Mouse (Mus musculus) hindbrain, postnatal 0 days (tissue): ENCODE data around the gene Znrf1. TPM values are rescaled to one million over a fixed set of nuclear protein-coding genes. Genes with fewer than 3 reads are reported as not detected.

Experiments used
- ATAC-seq: fragments of 200-750 bp; cut with Nextera tagmentation; 2 replicates; pipeline ENCODE4 v1.8.0; 2017; ENCODE audit warnings: mild to moderate bottlenecking, moderate TSS enrichment, moderate library complexity
- DNase-seq: peaks from one replicate; pipeline ENCODE4 v3.0.0-alpha.2; 2015; ENCODE audit warnings: low spot score
- H3K27ac ChIP-seq: fragments of 300-500 bp; sonication (generic); 2 replicates; pipeline ENCODE4 v1.5.1; 2014; ENCODE audit warnings: mild to moderate bottlenecking
- H3K27me3 ChIP-seq: fragments of 300-500 bp; sonication (generic); 2 replicates; pipeline ENCODE4 v1.6.1; 2014; ENCODE audit warnings: low read length, mixed read lengths; ENCODE audit not compliant: insufficient read depth
- H3K36me3 ChIP-seq: fragments of 300-500 bp; sonication (generic); 2 replicates; pipeline ENCODE4 v1.6.1; 2014; ENCODE audit warnings: low read length, mixed read lengths; ENCODE audit not compliant: insufficient read depth
- H3K4me1 ChIP-seq: fragments of 300-500 bp; sonication (generic); 2 replicates; pipeline ENCODE4 v1.6.1; 2014; ENCODE audit warnings: antibody characterized with exemption, low read length, mixed read lengths; ENCODE audit not compliant: insufficient read depth
- H3K4me2 ChIP-seq: fragments of 300-500 bp; sonication (generic); 2 replicates; pipeline ENCODE4 v1.6.1; 2014; ENCODE audit warnings: low read depth, mild to moderate bottlenecking, low read length, moderate library complexity, mixed read lengths
- H3K4me3 ChIP-seq: fragments of 300-500 bp; sonication (generic); 2 replicates; pipeline ENCODE4 v1.5.1; 2014; ENCODE audit warnings: low read length
- H3K9ac ChIP-seq: fragments of 300-500 bp; sonication (generic); replicated peaks from 2 replicates; pipeline ENCODE4 v1.6.1; 2014; ENCODE audit warnings: mild to moderate bottlenecking, low read length, moderate library complexity, mixed read lengths
- H3K9me3 ChIP-seq: fragments of 300-500 bp; sonication (generic); 2 replicates; pipeline ENCODE4 v1.6.1; 2016; ENCODE audit warnings: low read length, mixed read lengths
- CTCF ChIP-seq: IDR thresholded peaks from 2 replicates; pipeline ENCODE4 v1.5.1; 2016; ENCODE audit warnings: antibody characterized with exemption, control low read depth, low read depth
- WGBS: fragments of 180-500 bp; shearing (Covaris S2); extraction: QIAGEN DNeasy Blood & Tissue Kit; methylation state at CpG from one replicate; pipeline ENCODE4 v1.1.7; 2014; 5-methylcytosine and 5-hydroxymethylcytosine counted together
- polyA plus RNA-seq: library from polyadenylated mRNA; unstranded; fragments of >200 nt; fragmentation: Nextera tagmentation; extraction: Ambion mirVana; gene quantifications from 2 replicates; pipeline ENCODE4 v1.2.1, GENCODE M21; 2015
- total RNA-seq: library from RNA; depleted of rRNA; stranded (reverse); fragments of >200 nt; gene quantifications from 2 replicates; pipeline ENCODE4 v1.2.3, GENCODE M21; 2014

The Znrf1 gene
- total and polyA plus RNA-seq, 2 experiments from 2014 or later: 76.1 to 194 TPM

DNA sequence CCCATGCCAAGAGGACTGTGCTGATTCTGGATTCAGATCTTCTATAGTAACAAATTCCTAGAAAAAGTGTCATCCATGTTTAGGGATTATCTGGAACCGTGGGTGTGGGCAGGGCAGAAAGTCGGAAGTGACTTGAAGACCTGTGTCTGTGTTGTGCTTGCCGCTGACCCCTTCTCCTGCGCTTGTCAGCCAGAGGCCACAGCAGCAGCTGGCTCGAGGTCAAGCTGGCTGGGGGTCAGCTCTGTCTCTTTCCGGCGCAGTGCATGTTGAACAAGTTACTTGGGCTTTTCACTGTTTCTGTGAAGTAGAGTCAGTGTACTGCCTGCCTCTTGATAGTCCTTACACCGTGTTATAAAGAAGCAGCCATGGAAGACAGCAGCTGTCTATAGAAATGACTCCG lies 71.1 kb downstream of the Znrf1 start:
- no peak for ATAC-seq
- no peak overlapping the region for H3K9ac ChIP-seq
- no peaks in the 10 kb centered on the region for H3K4me1 ChIP-seq
- H3K4me3 ChIP-seq: no peak overlapping the region
- H3K9me3 ChIP-seq: no peaks in the 10 kb centered on the region
- TF ChIP-seq CTCF: no peak
- H3K4me2 ChIP-seq: no peak overlapping the region
- H3K27me3 ChIP-seq: no peaks in the 10 kb centered on the region
- no peak overlapping the region for H3K27ac ChIP-seq
- H3K36me3 ChIP-seq: no peaks in the 10 kb centered on the region
- WGBS: 86% methylated on average over 9 of the region's 9 CpGs
- no peak for DNase-seq

DNA sequence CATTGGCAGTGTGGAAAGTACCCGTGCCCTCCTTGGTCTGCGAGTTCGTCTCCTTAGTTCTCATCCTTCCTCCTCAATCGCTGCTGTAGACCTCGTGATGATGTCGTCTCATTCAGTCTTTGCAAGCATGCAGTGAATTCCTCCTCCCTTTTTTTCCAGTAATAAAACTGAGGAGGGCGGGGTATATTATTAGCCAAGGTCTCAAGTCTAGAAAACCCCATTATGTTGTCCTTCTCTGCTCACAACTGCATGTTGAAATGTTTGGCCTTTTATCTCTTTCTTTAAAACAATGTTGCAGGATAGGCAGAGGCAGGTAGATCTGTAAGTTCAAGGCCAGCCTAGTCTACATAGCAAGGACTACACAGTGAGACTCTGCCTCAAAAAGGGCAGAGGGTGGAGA lies 71.5 kb downstream of the Znrf1 start:
- no peak for DNase-seq
- no peak for TF ChIP-seq CTCF

GRCm38 (mm10) chr8:111613181-111613580 lies 77.3 kb downstream of the Znrf1 start:
- Histone ChIP-seq H3K4me2 (no peak overlapping the region), H3K4me1 (no peaks in the 10 kb centered on the region), H3K9ac (no peak overlapping the region), H3K27me3 (no peaks in the 10 kb centered on the region), H3K36me3 (no peaks in the 10 kb centered on the region), H3K4me3 (no peak overlapping the region), H3K9me3 (no peaks in the 10 kb centered on the region), H3K27ac (no peak overlapping the region)
- WGBS: 82% methylated on average over 5 of the region's 5 CpGs
- TF ChIP-seq CTCF: no peak
- DNase-seq: no peak
- no peak for ATAC-seq

More for the DNA sequence above, 71.5 kb downstream of the Znrf1 start:
- H3K36me3 ChIP-seq: no peaks in the 10 kb centered on the region
- 93% methylated on average over 7 of the region's 7 CpGs for WGBS
- H3K9me3 ChIP-seq: no peaks in the 10 kb centered on the region
- H3K9ac ChIP-seq: no peak overlapping the region
- H3K4me3 ChIP-seq: no peak overlapping the region
- H3K27ac ChIP-seq: no peak overlapping the region
- H3K4me1 ChIP-seq: no peaks in the 10 kb centered on the region
- H3K27me3 ChIP-seq: no peaks in the 10 kb centered on the region
- no peak overlapping the region for H3K4me2 ChIP-seq
- no peak for ATAC-seq

DNA sequence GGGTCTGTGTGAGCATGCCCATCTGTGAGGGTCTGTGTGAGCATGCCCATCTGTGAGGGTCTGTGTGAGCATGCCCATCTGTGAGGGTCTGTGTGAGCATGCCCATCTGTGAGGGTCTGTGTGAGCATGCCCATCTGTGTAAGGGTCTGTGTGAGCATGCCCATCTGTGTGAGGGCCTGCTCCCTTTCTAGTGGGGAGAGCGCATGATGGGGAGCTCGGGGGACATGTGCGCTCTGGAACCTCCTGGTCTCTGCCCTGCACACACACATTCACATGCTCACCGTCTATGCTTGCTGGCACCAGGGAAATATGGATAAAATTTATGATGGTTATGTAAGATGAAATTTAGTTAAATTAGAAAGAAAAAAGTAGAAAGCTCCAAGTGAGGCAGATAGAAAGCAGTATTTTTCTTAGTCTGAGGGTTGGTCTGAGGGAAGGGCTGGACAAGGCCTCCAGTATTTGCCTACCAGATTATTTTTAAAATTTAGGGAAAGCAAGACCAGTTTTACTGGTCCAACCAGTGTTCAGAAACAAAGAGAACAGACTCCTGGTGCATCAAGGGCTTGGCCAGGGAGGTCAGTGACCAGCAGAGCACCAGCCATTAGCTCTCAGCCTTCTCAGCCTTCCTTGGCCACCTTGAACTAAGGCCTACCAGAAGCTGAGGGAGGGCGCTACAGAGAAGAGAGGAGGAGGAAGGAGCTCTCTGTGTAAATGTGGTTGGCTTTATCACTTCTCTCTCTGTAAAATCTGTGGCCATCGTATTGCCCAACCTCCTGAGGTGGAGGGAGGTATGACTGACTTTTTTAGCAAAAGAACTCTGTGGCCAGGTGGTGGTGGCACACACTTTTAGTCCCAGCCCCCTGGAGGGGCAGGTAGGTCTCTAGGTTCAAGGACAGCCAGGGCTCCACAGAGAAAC lies 79.1 kb downstream of the Znrf1 start:
- TF ChIP-seq CTCF: no peak
- Histone ChIP-seq H3K4me2 (no peak overlapping the region), H3K36me3 (no peaks in the 10 kb centered on the region), H3K4me1 (no peaks in the 10 kb centered on the region), H3K27ac (no peak overlapping the region), H3K9ac (no peak overlapping the region), H3K9me3 (no peaks in the 10 kb centered on the region), H3K4me3 (no peak overlapping the region), H3K27me3 (no peaks in the 10 kb centered on the region)
- DNase-seq (no peak), ATAC-seq (no peak)
- 80% methylated on average over 6 of the region's 6 CpGs for WGBS

- H3K4me2 ChIP-seq: no peak overlapping the region
- no peak overlapping the region for H3K4me3 ChIP-seq
- no peak for TF ChIP-seq CTCF
- no peaks in the 10 kb centered on the region for H3K36me3 ChIP-seq
- no peaks in the 10 kb centered on the region for H3K27me3 ChIP-seq
- ATAC-seq (no peak), DNase-seq (no peak)
- 48% methylated on average over 6 of the region's 6 CpGs for WGBS
- H3K27ac ChIP-seq: no peak overlapping the region
- H3K4me1 ChIP-seq: no peaks in the 10 kb centered on the region
- no peak overlapping the region for H3K9ac ChIP-seq
- H3K9me3 ChIP-seq: no peaks in the 10 kb centered on the region
Observed at GRCm38 (mm10) chr8:111617812-111618211, 81.9 kb downstream of the Znrf1 start.

GRCm38 (mm10) chr8:111618273-111618672 lies 82.4 kb downstream of the Znrf1 start:
- ATAC-seq (no peak), DNase-seq (no peak)
- no peak for TF ChIP-seq CTCF
- H3K9ac ChIP-seq: no peak overlapping the region
- H3K4me1 ChIP-seq: no peaks in the 10 kb centered on the region
- H3K27ac ChIP-seq: no peak overlapping the region
- H3K36me3 ChIP-seq: no peaks in the 10 kb centered on the region
- no peak overlapping the region for H3K4me3 ChIP-seq
- WGBS: 93% methylated on average over 4 of the region's 4 CpGs
- no peak overlapping the region for H3K4me2 ChIP-seq
- H3K9me3 ChIP-seq: no peaks in the 10 kb centered on the region
- H3K27me3 ChIP-seq: no peaks in the 10 kb centered on the region

GRCm38 (mm10) chr8:111619936-111620335 lies 84.0 kb downstream of the Znrf1 start:
- Histone ChIP-seq H3K9me3 (no peaks in the 10 kb centered on the region), H3K4me1 (no peaks in the 10 kb centered on the region), H3K4me2 (no peak overlapping the region), H3K4me3 (no peak overlapping the region), H3K27ac (no peak overlapping the region), H3K9ac (no peak overlapping the region), H3K27me3 (no peaks in the 10 kb centered on the region), H3K36me3 (no peaks in the 10 kb centered on the region)
- TF ChIP-seq CTCF: no peak
- ATAC-seq (no peak), DNase-seq (no peak)
- 50% methylated on average over 1 of the region's 1 CpGs for WGBS
